Mouse (Mus musculus) stomach, postnatal 0 days (tissue): ENCODE measurements at regions not wholly inside any gene's neighbourhood (a gene's known extent, or its start where the extent isn't known, plus 50 kb on each side); places are given as distances from the start of the nearest gene placed in this dataset.
A peak's percentile ranks its signal among the peaks of the same experiment; 100 is the strongest.

Experiments
- ATAC-seq: fragments of 200-750 bp; cut with Nextera tagmentation; 2 replicates; pipeline ENCODE4 v1.8.0; 2017; ENCODE audit not compliant: low FRiP score, low TSS enrichment
- DNase-seq: peaks from one replicate; pipeline ENCODE4 v3.0.0-alpha.2; 2016; ENCODE audit warnings: low spot score
- H3K27ac ChIP-seq: fragments of 300-500 bp; sonication (generic); replicated peaks from 2 replicates; pipeline ENCODE4 v1.5.1; 2014; ENCODE audit warnings: mild to moderate bottlenecking, control low read depth
- H3K27me3 ChIP-seq: fragments of 300-500 bp; sonication (generic); 2 replicates; pipeline ENCODE4 v1.6.1; 2014; ENCODE audit warnings: low read length; ENCODE audit not compliant: control insufficient read depth, insufficient read depth
- H3K36me3 ChIP-seq: fragments of 300-500 bp; sonication (generic); 2 replicates; pipeline ENCODE4 v1.6.1; 2014; ENCODE audit warnings: low read length, mixed read lengths; ENCODE audit not compliant: control insufficient read depth, insufficient read depth
- H3K4me1 ChIP-seq: fragments of 300-500 bp; sonication (generic); replicated peaks from 2 replicates; pipeline ENCODE4 v1.6.1; 2014; ENCODE audit warnings: antibody characterized with exemption; ENCODE audit not compliant: control insufficient read depth, insufficient read depth
- H3K4me2 ChIP-seq: fragments of 300-500 bp; sonication (generic); replicated peaks from 2 replicates; pipeline ENCODE4 v1.6.1; 2014; ENCODE audit warnings: low read depth, mild to moderate bottlenecking, control low read depth, moderate library complexity
- H3K4me3 ChIP-seq: fragments of 300-500 bp; sonication (generic); 2 replicates; pipeline ENCODE4 v1.5.1; 2014; ENCODE audit warnings: low read depth, low read length, control low read depth
- H3K9ac ChIP-seq: fragments of 300-500 bp; sonication (generic); 2 replicates; pipeline ENCODE4 v1.6.1; 2014; ENCODE audit warnings: mild to moderate bottlenecking, low read length, control low read depth, mixed read lengths
- H3K9me3 ChIP-seq: fragments of 300-500 bp; sonication (generic); 2 replicates; pipeline ENCODE4 v1.6.1; 2016; ENCODE audit warnings: low read length; ENCODE audit not compliant: control insufficient read depth
- CTCF ChIP-seq: IDR thresholded peaks from 2 replicates; pipeline ENCODE4 v1.5.1; 2016; ENCODE audit warnings: antibody characterized with exemption, low read depth, mild to moderate bottlenecking, moderate library complexity
- EP300 ChIP-seq: optimal IDR thresholded peaks from 2 replicates; pipeline ENCODE3; 2016; ENCODE audit warnings: antibody characterized with exemption
- WGBS: fragments of 180-500 bp; shearing (Covaris S2); extraction: QIAGEN DNeasy Blood & Tissue Kit; methylation state at CpG from one replicate; pipeline ENCODE4 v1.1.7; 2014; 5-methylcytosine and 5-hydroxymethylcytosine counted together

GRCm38 (mm10) chr2:57847707-57848106 is 150.0 kb upstream of the Galnt5 start:
- Histone ChIP-seq H3K36me3 (no peaks in the 10 kb centered on the region), H3K4me2 (no peak overlapping the region), H3K9ac (no peak overlapping the region), H3K27ac (no peak overlapping the region), H3K27me3 (no peaks in the 10 kb centered on the region), H3K4me1 (no peaks in the 10 kb centered on the region), H3K4me3 (no peak overlapping the region), H3K9me3 (no peaks in the 10 kb centered on the region)
- ATAC-seq (no peak), DNase-seq (no peak)
- 56% methylated on average over 4 of the region's 4 CpGs for WGBS
- TF ChIP-seq EP300 = no peak

GRCm38 (mm10) chr2:57849338-57850057 is 148.2 kb upstream of the Galnt5 start:
- ATAC-seq = no peak
- Histone ChIP-seq H3K9ac (no peak overlapping the region), H3K27ac (no peak overlapping the region), H3K4me1 (no peaks in the 10 kb centered on the region), H3K27me3 (no peaks in the 10 kb centered on the region), H3K4me2 (no peak overlapping the region), H3K9me3 (no peaks in the 10 kb centered on the region), H3K4me3 (no peak overlapping the region), H3K36me3 (no peaks in the 10 kb centered on the region)
- 73% methylated on average over 4 of the region's 4 CpGs for WGBS
- DNase-seq = no peak
- TF ChIP-seq CTCF = no peak
- no peak for TF ChIP-seq EP300

GRCm38 (mm10) chr2:57850058-57850400 is 147.7 kb upstream of the Galnt5 start:
- Histone ChIP-seq H3K9me3 (no peaks in the 10 kb centered on the region), H3K9ac (no peak overlapping the region), H3K36me3 (no peaks in the 10 kb centered on the region), H3K27ac (no peak overlapping the region), H3K4me3 (no peak overlapping the region), H3K4me1 (no peaks in the 10 kb centered on the region), H3K27me3 (no peaks in the 10 kb centered on the region), H3K4me2 (no peak overlapping the region)
- DNase-seq (no peak), ATAC-seq (no peak)
- TF ChIP-seq CTCF = no peak
- TF ChIP-seq EP300 = no peak
- 92% methylated on average over 5 of the region's 5 CpGs for WGBS

GRCm38 (mm10) chr2:57856524-57857107 is 141.1 kb upstream of the Galnt5 start:
- Histone ChIP-seq H3K27me3 (no peaks in the 10 kb centered on the region), H3K36me3 (no peaks in the 10 kb centered on the region), H3K4me3 (no peak overlapping the region), H3K9ac (no peak overlapping the region), H3K4me2 (no peak overlapping the region; the same call in 1 of the 2 replicates), H3K27ac (no peak overlapping the region), H3K9me3 (no peaks in the 10 kb centered on the region), H3K4me1 (no peaks in the 10 kb centered on the region)
- TF ChIP-seq CTCF (no peak), EP300 (no peak)
- ATAC-seq (no peak; the same call in 1 of the 2 replicates), DNase-seq (no peak)
- 52% methylated on average over 14 of the region's 14 CpGs for WGBS

- H3K27ac ChIP-seq = no peak overlapping the region
- H3K4me3 ChIP-seq = no peak overlapping the region
- 55% methylated on average over 1 of the region's 1 CpGs for WGBS
- no peaks in the 10 kb centered on the region for H3K36me3 ChIP-seq
- H3K9me3 ChIP-seq = no peaks in the 10 kb centered on the region
- H3K9ac ChIP-seq = no peak overlapping the region
- no peak for DNase-seq
- H3K4me2 ChIP-seq = no peak overlapping the region
- no peaks in the 10 kb centered on the region for H3K4me1 ChIP-seq
- no peaks in the 10 kb centered on the region for H3K27me3 ChIP-seq
- TF ChIP-seq EP300 = no peak
- TF ChIP-seq CTCF = peak; percentile 56
- no peak for ATAC-seq
Measured at GRCm38 (mm10) chr2:57865289-57865688, 132.4 kb upstream of the Galnt5 start.

- no peak overlapping the region for H3K9ac ChIP-seq
- no peak for ATAC-seq
- H3K4me2 ChIP-seq = no peak overlapping the region
- H3K27ac ChIP-seq = no peak overlapping the region
- H3K36me3 ChIP-seq = no peaks in the 10 kb centered on the region
- 79% methylated on average over 2 of the region's 2 CpGs for WGBS
- no peak for TF ChIP-seq CTCF
- TF ChIP-seq EP300 = no peak
- H3K9me3 ChIP-seq = no peaks in the 10 kb centered on the region
- no peak overlapping the region for H3K4me3 ChIP-seq
- no peak for DNase-seq
- H3K4me1 ChIP-seq = no peaks in the 10 kb centered on the region
- no peaks in the 10 kb centered on the region for H3K27me3 ChIP-seq
Measured at GRCm38 (mm10) chr2:57868046-57868445, 129.6 kb upstream of the Galnt5 start.
